Mouse (Mus musculus) liver, embryonic 14.5 days (tissue): ENCODE measurements around the gene Cbs.

Experiments used
- CTCF ChIP-seq: IDR thresholded peaks from 2 replicates; pipeline ENCODE4 v1.5.1; 2016; ENCODE audit warnings: antibody characterized with exemption, low read depth, control low read depth
- EP300 ChIP-seq: IDR thresholded peaks from 2 replicates; pipeline ENCODE4 v1.6.1; 2016; ENCODE audit warnings: antibody characterized with exemption, low read depth

- TF ChIP-seq CTCF (no peak), EP300 (no peak)
Measured at GRCm38 (mm10) chr17:31655366-31655765, 18.3 kb upstream of the Cbs start.
